Mouse (Mus musculus) limb, embryonic 15.5 days (tissue): ENCODE results near the gene Plxnb2. TPM values are rescaled to one million over a fixed set of nuclear protein-coding genes. Genes with fewer than 3 reads are reported as not detected.
A peak's percentile ranks its signal among the peaks of the same experiment; 100 is the strongest.

Experiments used
- ATAC-seq: fragments of 200-750 bp; cut with Nextera tagmentation; 2 replicates; pipeline ENCODE4 v1.8.0; 2017; ENCODE audit warnings: low read depth, moderate TSS enrichment; ENCODE audit not compliant: insufficient number of reproducible peaks, low FRiP score, low TSS enrichment
- H3K27ac ChIP-seq: fragments of 300-500 bp; sonication (generic); 2 replicates; pipeline ENCODE4 v1.5.1; 2015; ENCODE audit warnings: moderate library complexity, mild to moderate bottlenecking, inconsistent platforms
- H3K27me3 ChIP-seq: fragments of 300-500 bp; sonication (generic); 2 replicates; pipeline ENCODE4 v1.6.1; 2015; ENCODE audit warnings: inconsistent platforms
- H3K36me3 ChIP-seq: fragments of 300-500 bp; sonication (generic); 2 replicates; pipeline ENCODE4 v1.6.1; 2015; ENCODE audit warnings: inconsistent platforms
- H3K4me1 ChIP-seq: fragments of 300-500 bp; sonication (generic); 2 replicates; pipeline ENCODE4 v1.6.1; 2015; ENCODE audit warnings: inconsistent platforms
- H3K4me2 ChIP-seq: fragments of 300-500 bp; sonication (generic); 2 replicates; pipeline ENCODE4 v1.6.1; 2015; ENCODE audit warnings: mild to moderate bottlenecking, inconsistent platforms
- H3K4me3 ChIP-seq: fragments of 300-500 bp; sonication (generic); 2 replicates; pipeline ENCODE4 v1.5.1; 2015; ENCODE audit warnings: mild to moderate bottlenecking, inconsistent platforms
- H3K9ac ChIP-seq: fragments of 300-500 bp; sonication (generic); 2 replicates; pipeline ENCODE4 v1.6.1; 2015; ENCODE audit warnings: inconsistent platforms
- H3K9me3 ChIP-seq: fragments of 300-500 bp; sonication (generic); 2 replicates; pipeline ENCODE4 v1.6.1; 2016; ENCODE audit warnings: inconsistent platforms
- WGBS: fragments of 180-500 bp; shearing (Covaris S2); methylation state at CpG from one replicate; pipeline ENCODE4 v1.1.7; 2015; 5-methylcytosine and 5-hydroxymethylcytosine counted together
- polyA plus RNA-seq: library from polyadenylated mRNA; unstranded; fragments of >200 nt; fragmentation: Nextera tagmentation; extraction: Ambion mirVana; gene quantifications from 2 replicates; pipeline ENCODE4 v1.2.1, GENCODE M21; 2015

Plxnb2 gene
- 144 and 149 TPM in 2 replicates for polyA plus RNA-seq

DNA sequence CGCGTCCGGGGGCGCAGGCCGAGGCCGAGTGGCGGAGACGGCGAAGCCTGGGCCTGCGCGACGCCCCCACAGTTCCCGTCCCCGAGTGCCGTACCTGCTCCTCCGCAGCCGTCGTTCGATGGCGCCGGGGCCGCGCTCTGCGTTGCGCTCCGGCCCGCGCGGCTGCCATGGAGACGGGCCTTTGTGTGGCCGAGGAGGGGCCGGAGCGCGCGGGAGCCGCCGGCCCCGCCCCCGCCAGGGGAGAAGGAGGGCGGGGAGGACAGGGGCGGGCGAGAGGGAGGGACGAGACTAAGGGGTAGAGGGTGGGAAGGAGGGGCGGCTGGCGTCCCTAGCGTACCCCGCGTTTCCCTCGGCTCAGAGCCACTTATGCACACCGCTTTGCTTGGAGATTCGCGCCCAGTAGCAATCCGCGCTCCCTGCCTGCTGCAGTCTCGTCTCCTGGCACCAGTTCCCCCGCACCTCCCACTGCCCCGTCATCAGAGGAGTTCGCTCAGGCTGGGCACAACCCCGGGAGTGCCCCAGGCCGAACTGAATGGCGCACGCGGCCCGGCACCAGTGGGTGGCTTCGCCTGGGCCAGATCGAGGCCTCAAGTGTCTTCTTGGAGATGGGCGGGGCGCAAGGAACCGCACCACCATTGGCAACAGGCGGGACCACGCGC is at the start of gene Plxnb2:
Gene Plxnb2 (minus strand): TSS at position 218 of the 659 bp plus-strand sequence.
- peak within 1 kb of the TSS; percentile 94 for H3K27ac ChIP-seq
- WGBS: under 1% methylated on average over 58 of the region's 72 CpGs
- peaks cover 63% of the 10 kb centered on the region for H3K4me1 ChIP-seq

DNA sequence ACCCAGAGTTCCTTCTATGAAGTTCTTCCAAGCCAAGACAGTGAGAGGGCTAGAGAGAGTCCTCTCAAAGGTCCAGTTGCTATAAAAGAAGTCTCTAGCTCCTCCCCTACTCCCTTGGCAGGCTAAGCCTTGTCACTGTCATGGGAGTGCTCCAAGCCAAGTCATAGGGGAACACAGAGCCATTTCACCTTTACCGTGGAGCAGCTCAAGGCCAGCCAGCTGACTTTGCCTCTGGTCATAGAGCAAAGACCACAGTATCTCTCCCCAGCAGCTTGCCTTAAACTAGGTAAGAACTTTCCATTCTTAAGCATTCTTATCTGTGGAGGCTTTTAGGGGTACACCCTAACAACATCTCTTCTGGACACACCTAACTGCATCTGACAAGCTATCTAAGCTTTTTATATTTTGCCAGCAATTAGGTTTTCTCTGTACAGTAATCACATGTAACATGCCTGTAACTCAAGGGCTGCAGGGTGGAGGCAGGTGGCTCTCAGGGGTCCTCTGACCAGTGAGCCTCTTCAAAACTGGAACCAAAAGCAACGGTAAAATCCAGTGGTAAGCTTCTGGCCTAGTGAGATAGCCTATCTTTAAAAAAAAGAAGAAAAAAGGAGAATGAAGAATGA is 35.1 kb upstream of the Plxnb2 start:
- 87% methylated on average over 2 of the region's 2 CpGs for WGBS
- H3K9me3 ChIP-seq: no peaks in the 10 kb centered on the region
- no peak overlapping the region for H3K4me3 ChIP-seq
- no peaks in the 10 kb centered on the region for H3K27me3 ChIP-seq
- no peak overlapping the region for H3K27ac ChIP-seq
- H3K4me1 ChIP-seq: peaks cover 7% of the 10 kb centered on the region
- H3K9ac ChIP-seq: no peak overlapping the region
- H3K36me3 ChIP-seq: peaks cover 14% of the 10 kb centered on the region
- no peak for ATAC-seq
- H3K4me2 ChIP-seq: no peak overlapping the region

More for the DNA sequence above, at the start of gene Plxnb2:
- peak; percentile 87 for ATAC-seq
- Histone ChIP-seq H3K4me2 (peak within 1 kb of the TSS; percentile 71), H3K36me3 (peaks cover 1% of the 10 kb centered on the region; the same call in 1 of the 2 replicates), H3K27me3 (no peaks in the 10 kb centered on the region), H3K9ac (peak within 1 kb of the TSS; percentile 85), H3K4me3 (peak within 1 kb of the TSS; percentile 83), H3K9me3 (no peaks in the 10 kb centered on the region)

DNA sequence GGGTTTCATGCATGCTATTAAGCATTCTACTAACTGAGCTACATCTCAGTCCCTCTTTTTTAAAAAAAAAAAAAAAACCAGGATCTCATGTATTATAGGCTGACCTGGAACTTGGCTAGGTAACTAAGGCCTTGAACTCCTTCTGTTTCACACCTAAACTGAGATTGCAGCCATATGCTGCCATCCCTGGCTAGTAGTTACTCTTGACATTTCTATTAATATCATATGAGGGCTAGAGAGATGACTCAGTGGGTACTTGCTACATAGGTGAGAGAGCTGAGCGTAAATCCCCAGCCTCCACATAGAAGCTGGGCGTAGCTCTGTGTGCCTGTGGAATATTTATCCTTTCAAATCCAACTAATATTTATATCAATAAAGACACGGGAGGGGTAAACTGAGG is 34.4 kb upstream of the Plxnb2 start:
- no peak overlapping the region for H3K9ac ChIP-seq
- no peak overlapping the region for H3K4me2 ChIP-seq
- peaks cover 12% of the 10 kb centered on the region for H3K4me1 ChIP-seq
- WGBS: 98% methylated on average over 3 of the region's 3 CpGs
- H3K27ac ChIP-seq: no peak overlapping the region
- ATAC-seq: no peak
- H3K27me3 ChIP-seq: no peaks in the 10 kb centered on the region
- H3K36me3 ChIP-seq: peaks cover 14% of the 10 kb centered on the region
- H3K9me3 ChIP-seq: no peaks in the 10 kb centered on the region
- no peak overlapping the region for H3K4me3 ChIP-seq

DNA sequence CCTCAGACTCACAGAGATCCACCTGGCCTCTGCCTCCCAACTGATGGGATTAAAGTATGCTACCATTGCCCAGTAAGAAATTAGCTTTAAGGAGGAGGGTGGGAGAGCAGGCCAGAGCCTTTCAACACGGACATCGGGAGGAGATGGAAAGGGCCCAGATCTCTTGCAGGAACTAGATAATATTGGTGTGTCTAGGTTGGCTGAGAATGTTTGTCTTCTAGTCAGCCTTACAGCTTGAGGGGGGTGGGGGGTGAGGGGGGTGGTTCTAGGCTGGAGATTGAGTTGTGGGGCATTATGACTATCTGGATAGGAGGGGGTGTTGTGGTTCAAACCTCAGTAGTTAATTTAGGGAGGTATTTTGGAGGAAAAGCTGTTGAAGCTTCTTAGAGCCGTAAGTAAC is 32.9 kb upstream of the Plxnb2 start:
- 86% methylated on average over 3 of the region's 3 CpGs for WGBS
- Histone ChIP-seq H3K27ac (no peak overlapping the region), H3K4me1 (peaks cover 14% of the 10 kb centered on the region), H3K9me3 (no peaks in the 10 kb centered on the region), H3K4me2 (no peak overlapping the region), H3K36me3 (peaks cover 14% of the 10 kb centered on the region), H3K27me3 (no peaks in the 10 kb centered on the region), H3K4me3 (no peak overlapping the region), H3K9ac (no peak overlapping the region)
- ATAC-seq: no peak

DNA sequence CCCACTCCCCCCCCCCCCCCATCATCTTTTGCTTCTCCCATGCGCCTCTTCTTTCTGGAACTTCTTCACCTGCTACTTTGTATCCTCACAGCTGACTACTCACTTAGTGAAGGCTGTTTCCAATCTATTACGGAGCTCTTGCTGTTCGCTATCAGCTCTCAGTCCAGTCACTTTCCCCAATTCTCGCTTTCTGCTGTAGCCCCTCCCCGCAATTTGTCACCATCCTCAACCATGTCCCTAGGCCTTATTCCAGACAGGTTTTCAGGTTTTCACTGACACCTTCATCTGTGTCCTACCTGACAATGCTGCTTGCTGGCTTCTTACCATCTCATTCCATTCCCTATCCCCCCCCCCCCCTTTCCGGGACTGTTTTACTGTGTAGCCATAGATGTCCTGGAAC is 31.9 kb upstream of the Plxnb2 start:
- no peaks in the 10 kb centered on the region for H3K9me3 ChIP-seq
- peak overlapping the region; percentile 99; the same call in 1 of the 2 replicates for H3K9ac ChIP-seq
- ATAC-seq: no peak
- no peaks in the 10 kb centered on the region for H3K27me3 ChIP-seq
- peaks cover 14% of the 10 kb centered on the region for H3K4me1 ChIP-seq
- no peak overlapping the region for H3K27ac ChIP-seq
- H3K4me3 ChIP-seq: peak overlapping the region; percentile 98
- H3K4me2 ChIP-seq: peak overlapping the region; percentile 77
- H3K36me3 ChIP-seq: peaks cover 14% of the 10 kb centered on the region
- 56% methylated on average over 6 of the region's 6 CpGs for WGBS

DNA sequence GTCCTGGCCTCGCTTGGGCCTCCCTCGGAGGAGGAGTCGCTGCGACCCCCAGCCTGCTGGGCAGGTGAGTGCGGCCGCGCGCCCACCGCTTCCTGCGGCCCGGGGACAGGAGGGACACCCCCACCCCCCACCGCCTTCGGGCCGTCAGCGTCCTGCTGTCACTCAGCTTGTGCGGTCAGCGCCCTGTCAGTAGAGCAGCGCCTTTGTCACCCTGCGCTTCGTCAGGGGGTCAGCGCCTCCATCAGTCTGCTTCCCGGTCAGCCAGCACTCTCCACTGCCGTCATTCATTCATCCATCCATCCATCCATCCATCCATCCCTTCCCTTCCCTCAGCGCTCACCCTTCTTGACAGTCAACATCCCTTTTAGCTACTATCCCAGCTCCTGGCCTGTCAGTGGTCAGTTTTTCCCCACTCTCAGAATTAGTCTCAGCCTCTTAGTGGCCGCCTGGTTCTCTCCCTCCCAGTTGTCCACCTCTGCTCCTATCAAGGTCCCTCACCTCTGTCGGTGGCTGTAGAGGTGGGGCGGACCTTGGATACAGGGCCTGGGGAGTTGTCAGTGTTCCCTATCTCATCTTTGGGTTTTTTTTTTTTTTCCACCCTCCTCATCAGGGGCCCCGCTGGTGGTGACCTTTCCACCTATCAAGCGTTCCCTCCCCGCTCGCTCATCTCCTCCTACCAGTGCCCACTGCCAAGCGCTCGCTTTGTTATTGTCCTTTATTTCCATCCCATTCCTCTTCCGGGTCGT is 31.3 kb upstream of the Plxnb2 start:
- H3K4me3 ChIP-seq: peak overlapping the region; percentile 98
- H3K27ac ChIP-seq: peak overlapping the region; percentile 82
- 1% methylated on average over 35 of the region's 35 CpGs for WGBS
- peak; percentile 33; the same call in 1 of the 2 replicates for ATAC-seq
- no peaks in the 10 kb centered on the region for H3K27me3 ChIP-seq
- H3K9ac ChIP-seq: peak overlapping the region; percentile 99
- H3K4me2 ChIP-seq: peak overlapping the region; percentile 77
- peaks cover 13% of the 10 kb centered on the region for H3K36me3 ChIP-seq
- H3K4me1 ChIP-seq: peaks cover 14% of the 10 kb centered on the region
- H3K9me3 ChIP-seq: no peaks in the 10 kb centered on the region

DNA sequence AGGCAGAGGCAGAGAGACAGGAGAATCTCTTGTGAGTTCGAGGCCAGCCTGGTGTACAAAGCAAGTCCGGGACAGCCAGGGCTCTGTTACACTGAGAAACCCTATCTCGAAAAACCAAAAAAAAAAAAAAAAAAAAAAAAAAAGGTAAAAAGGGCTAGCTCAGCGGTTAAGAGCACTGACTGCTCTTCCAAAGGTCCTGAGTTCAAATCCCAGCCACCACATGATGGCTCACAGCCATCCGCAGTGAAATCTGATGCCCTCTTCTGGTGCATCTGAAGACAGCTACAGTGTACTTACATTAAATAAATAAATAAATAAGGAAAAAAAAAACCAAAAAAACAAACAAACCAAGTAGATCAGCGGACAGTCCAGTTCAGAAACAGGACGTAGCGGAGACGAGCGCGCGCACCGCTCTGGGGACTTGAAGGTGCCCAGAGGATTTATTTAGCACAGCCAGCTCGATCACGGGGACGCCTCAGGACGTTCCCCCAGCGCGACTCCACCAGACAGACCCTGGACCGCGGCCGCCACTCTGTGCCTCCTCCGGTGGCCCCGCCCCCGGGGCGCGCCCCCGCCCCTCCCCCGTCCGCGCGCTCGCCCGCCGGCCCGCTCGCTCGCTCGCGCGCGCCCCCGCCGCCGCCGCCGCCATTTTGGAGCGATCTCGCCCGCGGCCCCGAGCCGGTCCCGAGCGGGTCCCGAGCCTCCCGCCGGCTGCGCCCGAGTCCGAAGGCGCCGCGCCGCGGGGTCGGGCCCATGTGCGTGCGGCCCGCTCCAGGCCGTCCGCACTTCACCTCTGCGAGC is 30.5 kb upstream of the Plxnb2 start, which contains the start of gene Ppp6r2:
Gene Ppp6r2 (plus strand): TSS at position 639 of the 801 bp plus-strand sequence.
- 2% methylated on average over 64 of the region's 73 CpGs for WGBS
- peak; percentile 72 for ATAC-seq
- peaks cover 5% of the 10 kb centered on the region for H3K36me3 ChIP-seq
- no peaks in the 10 kb centered on the region for H3K9me3 ChIP-seq
- no peaks in the 10 kb centered on the region for H3K27me3 ChIP-seq
- H3K9ac ChIP-seq: peak within 1 kb of the TSS; percentile 99
- H3K4me2 ChIP-seq: peak within 1 kb of the TSS; percentile 77
- H3K27ac ChIP-seq: peak within 1 kb of the TSS; percentile 82
- H3K4me3 ChIP-seq: peak within 1 kb of the TSS; percentile 98
- peaks cover 14% of the 10 kb centered on the region for H3K4me1 ChIP-seq

DNA sequence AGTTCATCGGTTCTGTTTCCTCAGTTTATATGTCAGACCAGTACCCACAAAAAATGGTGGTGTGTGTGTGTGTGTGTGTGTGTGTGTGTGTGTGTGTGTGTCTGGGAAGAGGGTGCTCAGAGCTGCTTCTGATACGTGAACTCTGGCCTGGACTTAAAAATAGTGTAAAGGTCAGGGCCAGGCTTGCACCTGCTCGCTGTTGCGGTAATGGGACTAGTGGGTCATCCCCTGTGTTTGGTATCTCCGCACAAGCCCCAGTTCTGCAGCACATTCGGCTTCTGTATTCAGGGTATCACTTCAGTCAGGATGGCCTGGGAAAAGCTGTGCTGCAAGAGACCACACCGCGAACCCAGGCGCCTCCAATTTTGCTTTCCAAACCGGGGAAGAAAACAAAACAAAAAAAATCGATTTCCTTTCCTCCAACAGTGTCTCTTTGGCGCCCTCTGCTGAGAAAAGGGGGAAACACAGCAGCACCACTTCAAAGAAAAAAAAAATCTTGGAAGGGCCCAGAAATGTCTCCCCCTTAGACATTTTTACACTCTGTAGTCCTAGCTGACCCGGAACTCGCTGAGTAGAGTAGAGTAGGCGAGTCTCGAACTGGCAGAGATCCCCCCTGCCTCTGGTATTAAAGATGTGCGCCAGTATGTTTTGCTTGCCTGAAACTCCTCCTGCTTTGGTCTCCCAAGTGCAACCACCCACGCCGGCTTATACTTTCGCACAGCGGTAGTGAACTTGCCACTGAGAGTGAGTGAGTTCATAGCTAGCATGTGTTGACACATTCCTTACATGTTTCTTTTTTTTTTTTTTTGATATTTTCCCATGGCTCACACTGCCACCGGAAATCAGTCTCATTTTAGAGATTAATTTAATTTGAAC is 29.5 kb upstream of the Plxnb2 start:
- peak overlapping the region; percentile 98 for H3K4me3 ChIP-seq
- 14% methylated on average over 22 of the region's 22 CpGs for WGBS
- H3K4me2 ChIP-seq: peak overlapping the region; percentile 54
- ATAC-seq: no peak
- no peaks in the 10 kb centered on the region for H3K36me3 ChIP-seq
- H3K9me3 ChIP-seq: no peaks in the 10 kb centered on the region
- H3K4me1 ChIP-seq: peaks cover 14% of the 10 kb centered on the region
- H3K27me3 ChIP-seq: no peaks in the 10 kb centered on the region
- peak overlapping the region; percentile 82 for H3K27ac ChIP-seq
- H3K9ac ChIP-seq: no peak overlapping the region

DNA sequence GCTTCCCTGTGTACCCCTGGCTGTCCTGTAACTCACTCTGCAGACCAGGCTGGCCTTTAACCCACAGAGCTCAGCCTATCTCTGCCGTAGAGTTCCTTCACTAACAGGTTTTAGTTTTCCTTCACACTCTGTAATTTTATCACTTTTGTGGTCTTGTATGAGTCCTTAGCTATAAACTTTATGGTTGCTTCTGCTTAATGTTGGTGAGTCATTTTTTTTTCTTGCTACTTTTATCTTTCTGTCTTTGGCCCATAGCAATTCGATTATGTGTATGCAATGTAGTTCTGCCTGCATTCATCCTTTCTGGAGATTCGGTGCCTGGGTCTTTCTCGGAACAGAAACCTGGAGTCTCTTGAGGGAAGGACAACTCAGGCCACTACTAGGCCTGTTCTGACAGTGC is 26.9 kb upstream of the Plxnb2 start:
- 81% methylated on average over 4 of the region's 4 CpGs for WGBS
- no peak for ATAC-seq
- Histone ChIP-seq H3K9me3 (peaks cover 8% of the 10 kb centered on the region), H3K4me3 (no peak overlapping the region), H3K36me3 (no peaks in the 10 kb centered on the region), H3K27ac (no peak overlapping the region), H3K27me3 (no peaks in the 10 kb centered on the region), H3K4me1 (peaks cover 12% of the 10 kb centered on the region), H3K4me2 (no peak overlapping the region), H3K9ac (no peak overlapping the region)

DNA sequence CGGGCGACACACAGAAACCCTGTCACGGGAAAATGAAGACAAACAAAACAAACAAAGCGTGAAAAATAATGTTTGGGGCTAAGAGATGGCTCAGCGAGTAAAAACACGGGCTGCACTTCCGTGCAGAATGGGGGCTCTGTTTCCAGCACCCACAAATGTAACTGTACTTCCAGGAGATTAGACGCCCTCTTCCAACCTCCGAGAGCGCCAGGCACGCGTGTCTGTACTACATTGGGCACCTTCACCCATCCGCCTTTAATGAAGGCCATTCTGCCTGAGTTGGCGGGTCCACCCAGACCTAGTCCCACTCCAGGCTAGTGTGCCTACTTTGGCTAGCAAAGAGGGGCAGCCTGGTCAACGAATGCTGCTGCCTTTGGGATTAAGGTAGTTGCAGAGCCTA is 16.5 kb upstream of the Plxnb2 start:
- Histone ChIP-seq H3K27me3 (no peaks in the 10 kb centered on the region), H3K4me1 (peaks cover 14% of the 10 kb centered on the region), H3K4me2 (peak overlapping the region; percentile 66), H3K9ac (0 out of 2 replicates have a peak overlapping the region, but pooled peaks have one; percentile 18), H3K9me3 (no peaks in the 10 kb centered on the region), H3K4me3 (peak overlapping the region; percentile 89), H3K27ac (peak overlapping the region; percentile 100), H3K36me3 (0 out of 2 replicates have a peak, but pooled peaks cover 3% of the 10 kb centered on the region)
- no peak for ATAC-seq
- 73% methylated on average over 15 of the region's 15 CpGs for WGBS
